Mouse (Mus musculus): Measurements from ENCODE around the gene Olfml2a. TPM values are rescaled to one million over a fixed set of nuclear protein-coding genes. Genes with fewer than 3 reads are reported as not detected.

The Olfml2a gene
- total and polyA plus RNA-seq, 3 experiments: 0.12 to 0.33 TPM; not detected in 1

DNA sequence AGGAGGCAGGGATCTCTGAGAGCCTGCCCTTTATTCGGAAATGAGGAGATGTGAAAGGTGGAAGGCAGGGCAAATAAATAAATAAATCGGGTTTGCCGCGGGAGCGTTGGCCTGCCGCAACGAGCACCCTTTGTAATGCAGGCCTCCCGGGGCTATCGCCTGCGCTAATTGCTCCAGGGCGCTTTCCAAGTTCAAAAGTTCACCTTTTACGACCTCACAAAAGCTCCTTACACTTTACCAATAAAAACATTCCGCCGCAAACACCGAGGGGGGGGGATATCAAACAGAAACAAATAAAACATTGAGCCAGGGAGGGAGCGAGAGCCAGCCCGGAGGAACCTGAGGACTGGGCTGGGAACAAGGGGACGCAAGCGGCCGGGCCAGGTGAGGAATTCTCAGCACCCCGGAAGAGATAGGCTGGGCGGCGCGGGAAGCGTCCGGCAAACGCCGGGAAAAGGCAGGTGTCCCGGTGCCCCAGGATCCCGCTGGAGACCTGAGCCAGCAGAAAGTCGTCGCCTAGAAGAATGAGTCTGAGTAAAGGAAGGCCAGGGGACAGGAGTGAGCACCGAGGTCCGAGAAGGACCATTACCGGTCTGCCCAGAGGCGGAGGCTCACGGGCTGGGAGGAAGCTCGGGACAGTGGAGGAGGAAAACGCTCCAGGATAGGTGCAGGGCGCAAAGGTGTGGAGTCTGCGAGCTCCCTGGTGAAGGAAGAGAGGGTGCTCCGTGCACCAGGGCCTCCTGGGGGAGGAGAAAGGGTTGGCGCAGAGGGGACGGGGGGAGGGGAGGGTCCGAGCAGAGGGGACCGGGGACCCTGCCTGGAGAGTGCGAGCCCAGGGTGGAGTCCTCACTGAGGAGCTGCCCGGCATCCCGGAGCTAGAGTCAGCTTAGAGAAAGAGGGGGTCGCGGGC, 6.4 kb upstream of the Olfml2a start:
- Histone ChIP-seq H3K4me1 (ENCODE audit: control insufficient read depth in 1 of 2, insufficient read depth in 2 of 2, low read length in 2 of 2) (peaks cover 0 to 9% of the 10 kb centered on the region in 2 experiments; a peak in 1 of 4 replicates), H3K27ac (ENCODE audit: control insufficient read depth, low read depth, low read length) (no peak overlapping the region), H3K27me3 (ENCODE audit: control insufficient read depth in 1 of 2, insufficient read depth in 2 of 2, low read length in 2 of 2) (no peaks in the 10 kb centered on the region), H3K9me3 (replicated peaks; ENCODE audit: insufficient read depth, low read length) (no peaks in the 10 kb centered on the region), H3K36me3 (ENCODE audit: control insufficient read depth in 1 of 2, insufficient read depth in 2 of 2, low read length in 2 of 2) (peaks cover 0 to 11% of the 10 kb centered on the region in 2 experiments; a peak in 2 of 4 replicates), H3K9ac (ENCODE audit: control insufficient read depth, low read depth, low read length, poor library complexity, severe bottlenecking) (peak overlapping the region; percentile 89), H3K79me2 (ENCODE audit: control insufficient read depth, insufficient read depth, low read length, poor library complexity) (peaks cover 14% of the 10 kb centered on the region), H3K4me3 (ENCODE audit: control insufficient read depth in 1 of 2, insufficient read depth in 1 of 2, low read depth in 2 of 2, low read length in 2 of 2) (peak overlapping the region; percentile 64 to 84)
- peak; percentile 57 for DNase-seq (ENCODE audit: low read depth, low spot score)
- TF ChIP-seq ZNF384 (IDR thresholded peaks at IDR 0.05; ENCODE audit: low read depth, low read length) (no peak), HCFC1 (IDR thresholded peaks at IDR 0.05; ENCODE audit: low read depth, low read length) (no peak), ETS1 (IDR thresholded peaks at IDR 0.05; ENCODE audit: low read depth, low read length) (no peak), ZC3H11A (IDR thresholded peaks at IDR 0.05; ENCODE audit: low read depth, low read length) (no peak), POLR2AphosphoS5 (IDR thresholded peaks at IDR 0.05; ENCODE audit: borderline replicate concordance, low read depth, low read length) (no peak), RCOR1 (IDR thresholded peaks at IDR 0.05; ENCODE audit: low read depth, low read length) (no peak), MEF2A (IDR thresholded peaks at IDR 0.05; ENCODE audit: extremely low read depth, insufficient replicate concordance, low read depth, low read length, poor library complexity, severe bottlenecking) (no peak), BHLHE40 (IDR thresholded peaks at IDR 0.05; ENCODE audit: borderline replicate concordance, low read depth, low read length) (no peak), POLR2AphosphoS2 (IDR thresholded peaks at IDR 0.05; ENCODE audit: low read length) (no peak), UBTF (IDR thresholded peaks at IDR 0.05; ENCODE audit: borderline replicate concordance, insufficient read depth, low read depth, low read length) (no peak), USF2 (IDR thresholded peaks at IDR 0.05; ENCODE audit: borderline replicate concordance in 1 of 2, insufficient read depth in 1 of 2, low read depth in 1 of 2, low read length in 2 of 2) (no peak), NRF1 (IDR thresholded peaks at IDR 0.05; ENCODE audit: insufficient read depth, low read depth, low read length, poor library complexity, severe bottlenecking) (no peak), MYB (IDR thresholded peaks at IDR 0.05; ENCODE audit: low read depth, low read length) (no peak), ZMIZ1 (IDR thresholded peaks at IDR 0.05; ENCODE audit: low read depth, low read length) (no peak), POLR2A (IDR thresholded peaks at IDR 0.05; ENCODE audit: control insufficient read depth in 1 of 2, insufficient read depth in 1 of 2, low read depth in 1 of 2, low read length in 2 of 2, poor library complexity in 1 of 2) (no peak), SMC3 (IDR thresholded peaks at IDR 0.05; ENCODE audit: low read depth, low read length) (no peak), NELFE (IDR thresholded peaks at IDR 0.05; ENCODE audit: low read depth, low read length) (no peak), TBP (IDR thresholded peaks at IDR 0.05; ENCODE audit: low read depth, low read length) (no peak), SIN3A (IDR thresholded peaks at IDR 0.05; ENCODE audit: low read length) (no peak), USF1 (IDR thresholded peaks at IDR 0.05; ENCODE audit: low read depth, low read length) (no peak)

Measured in MEL (cell line).